Mouse (Mus musculus) liver, embryonic 15.5 days (tissue): Measurements from ENCODE around the gene Spatc1l. TPM values are rescaled to one million over a fixed set of nuclear protein-coding genes. Genes with fewer than 3 reads are reported as not detected.

ENCODE experiments used
- ATAC-seq: fragments of 200-750 bp; cut with Nextera tagmentation; 2 replicates; pipeline ENCODE4 v1.8.0; 2017; ENCODE audit warnings: moderate number of reproducible peaks, mild to moderate bottlenecking, moderate library complexity; ENCODE audit not compliant: insufficient read depth
- H3K27ac ChIP-seq: fragments of 300-500 bp; sonication (generic); replicated peaks from 2 replicates; pipeline ENCODE4 v1.5.1; 2015; ENCODE audit warnings: mild to moderate bottlenecking, inconsistent platforms
- H3K27me3 ChIP-seq: fragments of 300-500 bp; sonication (generic); 2 replicates; pipeline ENCODE4 v1.6.1; 2015; ENCODE audit warnings: mild to moderate bottlenecking, inconsistent platforms
- H3K36me3 ChIP-seq: fragments of 300-500 bp; sonication (generic); replicated peaks from 2 replicates; pipeline ENCODE4 v1.6.1; 2015; ENCODE audit warnings: moderate library complexity, mild to moderate bottlenecking, inconsistent platforms
- H3K4me1 ChIP-seq: fragments of 300-500 bp; sonication (generic); replicated peaks from 2 replicates; pipeline ENCODE4 v1.6.1; 2015; ENCODE audit warnings: inconsistent platforms
- H3K4me2 ChIP-seq: fragments of 300-500 bp; sonication (generic); 2 replicates; pipeline ENCODE4 v1.6.1; 2015; ENCODE audit warnings: moderate library complexity, mild to moderate bottlenecking, inconsistent platforms
- H3K4me3 ChIP-seq: fragments of 300-500 bp; sonication (generic); replicated peaks from 2 replicates; pipeline ENCODE4 v1.5.1; 2015; ENCODE audit warnings: mild to moderate bottlenecking, inconsistent platforms
- H3K9ac ChIP-seq: fragments of 300-500 bp; sonication (generic); 2 replicates; pipeline ENCODE4 v1.6.1; 2015; ENCODE audit warnings: moderate library complexity, mild to moderate bottlenecking, inconsistent platforms
- H3K9me3 ChIP-seq: fragments of 300-500 bp; sonication (generic); replicated peaks from 2 replicates; pipeline ENCODE4 v1.6.1; 2016; ENCODE audit warnings: inconsistent platforms
- WGBS: fragments of 180-500 bp; shearing (Covaris S2); methylation state at CpG from one replicate; pipeline ENCODE4 v1.1.7; 2015; ENCODE audit warnings: mixed read lengths; ENCODE audit not compliant: insufficient replicate concordance; 5-methylcytosine and 5-hydroxymethylcytosine counted together
- polyA plus RNA-seq: library from polyadenylated mRNA; unstranded; fragments of >200 nt; fragmentation: Nextera tagmentation; extraction: Ambion mirVana; gene quantifications from 2 replicates; pipeline ENCODE4 v1.2.1, GENCODE M21; 2015

Gene Spatc1l
- not detected in 2 replicates for polyA plus RNA-seq

DNA sequence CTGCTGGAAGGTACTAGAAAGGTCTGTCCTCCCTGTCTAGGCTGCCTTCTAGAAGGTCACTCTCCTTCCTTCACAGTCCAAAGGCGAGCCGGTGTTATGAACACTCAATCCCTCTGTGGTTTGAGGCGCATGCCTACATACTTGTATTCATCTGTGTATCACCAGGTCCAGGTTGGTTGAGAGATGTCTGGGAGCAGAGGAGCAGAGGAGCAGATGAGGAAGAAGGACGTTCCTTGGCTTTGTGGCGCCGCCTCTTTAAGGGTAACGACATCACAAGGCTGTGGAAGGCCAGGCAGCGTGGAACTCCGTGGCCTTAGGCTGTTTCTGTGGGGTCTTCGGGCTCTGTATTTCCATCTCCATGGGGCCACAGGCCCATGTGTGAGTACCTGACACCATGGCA, at the start of gene Spatc1l:
Spatc1l (plus strand) TSS at position 301 of the 400 bp plus-strand sequence.
- H3K27me3 ChIP-seq, result no peaks in the 10 kb centered on the region
- ATAC-seq, result no peak
- H3K9ac ChIP-seq, result no peak within 1 kb of the TSS
- no peaks in the 10 kb centered on the region for H3K9me3 ChIP-seq
- H3K4me2 ChIP-seq, result no peak within 1 kb of the TSS
- H3K27ac ChIP-seq, result no peak within 1 kb of the TSS
- WGBS, result 71% methylated on average over 10 of the region's 10 CpGs
- no peaks in the 10 kb centered on the region for H3K36me3 ChIP-seq
- no peaks in the 10 kb centered on the region for H3K4me1 ChIP-seq
- no peak within 1 kb of the TSS for H3K4me3 ChIP-seq

DNA sequence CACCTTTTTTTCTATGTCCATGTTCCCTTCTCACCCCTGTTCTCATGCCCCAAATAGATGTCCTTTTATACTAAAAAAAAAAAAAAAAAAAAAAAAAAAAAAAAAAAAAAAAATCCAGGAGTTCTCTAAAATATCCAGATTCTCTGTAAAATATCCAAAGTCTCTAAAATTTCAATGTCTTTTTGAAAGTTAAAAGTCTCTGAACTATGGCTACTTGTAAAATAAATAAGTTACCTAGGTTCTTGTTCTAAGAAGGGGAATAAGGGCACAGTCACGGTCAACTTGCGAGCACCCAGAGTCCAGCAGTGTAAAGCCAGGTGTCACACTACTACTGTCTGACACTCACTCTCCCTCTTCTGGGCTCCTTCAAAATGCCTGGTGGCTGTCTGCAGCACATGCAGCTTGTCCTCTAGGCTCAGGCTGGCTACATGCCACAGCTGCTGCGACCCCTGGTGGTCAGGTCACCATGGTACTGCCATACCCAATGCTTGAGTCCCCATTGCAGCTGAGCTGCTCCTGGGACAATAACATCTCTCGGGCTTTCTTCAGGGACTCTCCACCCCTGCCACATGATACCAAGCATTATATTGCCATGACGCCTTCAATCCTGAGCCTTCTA, 49.0 kb upstream of the Spatc1l start:
- H3K9me3 ChIP-seq, result no peaks in the 10 kb centered on the region
- H3K27me3 ChIP-seq, result no peaks in the 10 kb centered on the region
- no peak overlapping the region for H3K4me3 ChIP-seq
- peak; percentile 67 for ATAC-seq
- 37% methylated on average over 5 of the region's 5 CpGs for WGBS
- no peaks in the 10 kb centered on the region for H3K4me1 ChIP-seq
- no peak overlapping the region for H3K4me2 ChIP-seq
- H3K36me3 ChIP-seq, result peaks cover 51% of the 10 kb centered on the region
- no peak overlapping the region for H3K9ac ChIP-seq
- H3K27ac ChIP-seq, result no peak overlapping the region

DNA sequence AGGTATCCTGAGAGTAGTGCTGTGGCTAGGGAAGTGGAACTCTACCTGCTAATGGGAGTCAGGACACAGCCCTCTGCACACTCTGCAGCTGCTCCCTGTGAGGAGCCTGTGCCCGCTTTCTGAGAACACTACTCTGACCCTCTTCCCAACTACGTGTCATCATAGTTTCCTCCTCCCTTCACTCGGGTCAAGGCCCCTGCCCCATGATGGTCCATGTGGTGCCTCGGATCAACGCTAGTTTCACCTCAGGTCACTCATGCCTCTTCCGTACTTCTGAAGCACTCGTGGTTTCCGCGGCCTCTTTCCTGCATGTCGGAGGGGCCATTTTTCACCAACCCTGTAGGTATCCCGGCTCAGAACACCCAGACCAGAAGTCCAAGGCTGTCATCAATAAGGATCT, 31.1 kb upstream of the Spatc1l start:
- Histone ChIP-seq H3K27ac (peak overlapping the region; percentile 51), H3K4me3 (peak overlapping the region; percentile 67), H3K4me2 (peak overlapping the region; percentile 95), H3K9ac (peak overlapping the region; percentile 7; the same call in 1 of the 2 replicates), H3K4me1 (peaks cover 17% of the 10 kb centered on the region), H3K9me3 (no peaks in the 10 kb centered on the region), H3K36me3 (peaks cover 20% of the 10 kb centered on the region), H3K27me3 (no peaks in the 10 kb centered on the region)
- ATAC-seq, result 0 out of 2 replicates have a peak, but pooled peaks have one; percentile 4
- WGBS, result 1% methylated on average over 11 of the region's 11 CpGs

DNA sequence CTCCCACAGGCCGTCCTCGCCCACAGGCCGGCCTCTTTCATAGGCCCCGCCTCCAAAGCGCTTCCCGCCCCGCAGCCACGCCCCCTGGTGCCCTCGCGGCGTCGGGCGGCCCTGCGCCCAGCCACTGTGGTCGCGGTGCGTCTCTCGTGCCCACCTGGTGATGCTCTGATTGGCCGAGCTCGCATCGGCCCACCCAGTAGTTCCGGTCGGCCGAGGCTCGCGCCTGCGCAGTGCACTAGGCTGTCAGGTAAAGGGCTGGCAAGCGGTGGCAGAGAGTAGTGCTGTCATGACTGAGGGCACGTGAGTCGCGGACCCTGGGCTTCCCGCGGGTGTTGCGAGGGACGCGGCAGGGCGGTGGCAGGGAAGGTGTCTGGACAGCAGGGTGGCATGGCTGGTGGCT, 30.7 kb upstream of the Spatc1l start, which contains the start of gene Lss:
Lss (plus strand) TSS at position 214 of the 400 bp plus-strand sequence.
- peak within 1 kb of the TSS; percentile 67 for H3K4me3 ChIP-seq
- peak within 1 kb of the TSS; percentile 67 for H3K27ac ChIP-seq
- H3K27me3 ChIP-seq, result no peaks in the 10 kb centered on the region
- peak; percentile 99 for ATAC-seq
- H3K36me3 ChIP-seq, result peaks cover 25% of the 10 kb centered on the region
- under 1% methylated on average over 37 of the region's 37 CpGs for WGBS
- H3K9me3 ChIP-seq, result no peaks in the 10 kb centered on the region
- H3K4me2 ChIP-seq, result peak within 1 kb of the TSS; percentile 95
- peaks cover 17% of the 10 kb centered on the region for H3K4me1 ChIP-seq
- H3K9ac ChIP-seq, result peak within 1 kb of the TSS; percentile 63

DNA sequence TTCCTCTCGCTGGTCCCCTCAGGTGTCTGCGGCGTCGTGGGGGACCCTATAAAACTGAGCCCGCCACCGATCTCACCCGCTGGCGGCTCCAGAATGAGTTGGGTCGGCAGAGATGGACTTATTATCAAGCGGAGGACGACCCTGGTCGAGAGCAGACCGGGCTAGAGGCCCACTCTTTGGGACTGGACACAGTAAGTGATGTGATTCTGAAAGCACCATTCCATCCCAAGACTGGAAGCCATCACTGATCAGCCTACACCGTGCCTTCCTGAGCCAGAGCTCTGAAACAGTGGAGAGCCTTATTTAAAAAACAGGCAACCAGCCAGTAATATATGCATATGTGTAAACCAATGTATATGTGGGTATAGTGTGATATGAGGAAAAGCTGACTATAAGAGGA, 30.2 kb upstream of the Spatc1l start:
- Histone ChIP-seq H3K9ac (peak overlapping the region; percentile 63), H3K4me3 (peak overlapping the region; percentile 67), H3K9me3 (no peaks in the 10 kb centered on the region), H3K27ac (peak overlapping the region; percentile 67), H3K4me1 (peaks cover 17% of the 10 kb centered on the region), H3K27me3 (no peaks in the 10 kb centered on the region), H3K36me3 (peaks cover 29% of the 10 kb centered on the region), H3K4me2 (peak overlapping the region; percentile 95)
- peak; percentile 3; the same call in 1 of the 2 replicates for ATAC-seq
- WGBS, result 3% methylated on average over 14 of the region's 14 CpGs

DNA sequence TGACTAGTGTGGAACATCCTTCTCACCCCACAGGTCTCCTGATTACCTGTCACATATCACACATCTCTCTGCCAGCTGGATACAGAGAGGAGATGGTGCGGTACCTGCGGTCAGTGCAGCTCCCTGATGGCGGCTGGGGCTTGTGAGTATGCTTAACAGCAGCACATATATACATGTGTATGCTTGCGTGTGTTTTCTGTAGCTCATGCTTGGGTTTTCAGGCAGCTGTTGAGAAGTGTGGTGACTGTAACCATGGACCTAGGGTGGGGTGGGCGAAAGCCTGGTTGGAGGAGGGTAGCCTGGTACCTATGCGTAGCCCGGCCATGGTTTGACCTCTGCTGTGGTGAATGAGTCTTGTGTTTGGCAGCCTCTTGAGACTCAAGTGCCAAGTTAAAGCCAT, 26.5 kb upstream of the Spatc1l start:
- 91% methylated on average over 7 of the region's 7 CpGs for WGBS
- H3K27me3 ChIP-seq, result no peaks in the 10 kb centered on the region
- no peak overlapping the region for H3K9ac ChIP-seq
- no peaks in the 10 kb centered on the region for H3K9me3 ChIP-seq
- peaks cover 18% of the 10 kb centered on the region for H3K4me1 ChIP-seq
- H3K36me3 ChIP-seq, result peaks cover 54% of the 10 kb centered on the region
- no peak overlapping the region for H3K4me2 ChIP-seq
- no peak for ATAC-seq
- H3K4me3 ChIP-seq, result no peak overlapping the region
- H3K27ac ChIP-seq, result no peak overlapping the region

DNA sequence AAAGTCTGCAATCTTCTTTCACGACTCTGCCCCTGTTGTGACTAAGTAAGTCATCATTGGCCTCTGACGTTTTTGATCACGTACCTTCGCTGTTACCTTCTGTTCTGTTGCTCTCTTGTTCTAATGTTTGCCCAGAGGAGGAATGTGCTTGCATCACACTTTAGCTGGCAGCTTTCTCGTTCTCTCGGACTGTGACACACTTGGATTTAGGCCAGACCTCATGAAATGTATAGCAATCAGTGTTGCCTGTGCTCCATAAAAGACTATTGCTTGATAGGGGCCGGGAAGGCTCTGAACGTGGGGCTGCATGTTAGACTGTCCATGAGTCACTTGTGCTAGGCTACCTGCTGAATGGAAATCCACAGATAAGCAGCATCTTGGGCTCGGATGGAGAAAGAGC, 24.5 kb upstream of the Spatc1l start:
- peaks cover 75% of the 10 kb centered on the region for H3K36me3 ChIP-seq
- WGBS, result 63% methylated on average over 9 of the region's 9 CpGs
- no peak overlapping the region for H3K4me3 ChIP-seq
- H3K4me1 ChIP-seq, result 0 out of 2 replicates have a peak, but pooled peaks cover 3% of the 10 kb centered on the region
- H3K9ac ChIP-seq, result no peak overlapping the region
- no peak overlapping the region for H3K4me2 ChIP-seq
- no peaks in the 10 kb centered on the region for H3K9me3 ChIP-seq
- H3K27ac ChIP-seq, result no peak overlapping the region
- ATAC-seq, result peak; percentile 30
- H3K27me3 ChIP-seq, result no peaks in the 10 kb centered on the region

DNA sequence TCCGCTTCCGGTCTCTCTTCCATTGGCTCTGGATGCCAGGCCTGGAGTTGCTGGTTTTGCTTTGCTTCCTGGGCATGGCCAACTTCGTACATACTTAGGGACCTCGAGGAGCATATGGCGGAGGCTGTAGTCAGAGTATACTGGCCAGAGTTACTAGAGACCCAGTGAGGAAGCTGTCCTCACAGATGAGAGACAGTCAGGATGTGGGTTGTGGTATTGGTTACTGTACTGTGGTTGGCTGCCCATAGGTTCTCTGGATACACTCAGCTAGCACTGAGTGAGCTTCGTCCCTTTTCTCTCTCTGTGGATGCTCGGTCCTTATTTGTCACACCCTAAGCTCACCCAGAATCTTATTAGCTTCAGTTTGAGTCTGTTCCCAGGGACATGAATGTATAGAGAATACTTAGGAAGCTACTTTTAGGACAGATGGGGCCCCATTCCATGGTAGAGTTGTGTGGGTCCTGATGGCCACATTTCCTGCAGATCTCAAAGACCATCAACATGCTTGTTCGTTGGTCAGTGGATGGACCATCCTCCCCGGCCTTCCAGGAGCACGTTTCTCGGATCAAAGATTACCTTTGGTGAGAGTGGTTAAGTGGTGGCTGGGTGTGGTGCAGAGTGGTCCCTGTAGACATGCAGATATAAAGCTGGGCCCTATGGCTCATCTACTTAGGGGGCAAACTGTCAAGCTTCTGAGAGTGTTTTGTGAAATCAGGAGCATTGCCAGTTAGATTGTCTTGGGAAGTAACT, 20.6 kb upstream of the Spatc1l start:
- Histone ChIP-seq H3K4me2 (no peak overlapping the region), H3K36me3 (peaks cover 86% of the 10 kb centered on the region), H3K9me3 (no peaks in the 10 kb centered on the region), H3K4me3 (no peak overlapping the region), H3K27me3 (no peaks in the 10 kb centered on the region), H3K4me1 (0 out of 2 replicates have a peak, but pooled peaks cover 3% of the 10 kb centered on the region), H3K27ac (no peak overlapping the region), H3K9ac (no peak overlapping the region)
- WGBS, result 50% methylated on average over 11 of the region's 11 CpGs
- no peak for ATAC-seq

DNA sequence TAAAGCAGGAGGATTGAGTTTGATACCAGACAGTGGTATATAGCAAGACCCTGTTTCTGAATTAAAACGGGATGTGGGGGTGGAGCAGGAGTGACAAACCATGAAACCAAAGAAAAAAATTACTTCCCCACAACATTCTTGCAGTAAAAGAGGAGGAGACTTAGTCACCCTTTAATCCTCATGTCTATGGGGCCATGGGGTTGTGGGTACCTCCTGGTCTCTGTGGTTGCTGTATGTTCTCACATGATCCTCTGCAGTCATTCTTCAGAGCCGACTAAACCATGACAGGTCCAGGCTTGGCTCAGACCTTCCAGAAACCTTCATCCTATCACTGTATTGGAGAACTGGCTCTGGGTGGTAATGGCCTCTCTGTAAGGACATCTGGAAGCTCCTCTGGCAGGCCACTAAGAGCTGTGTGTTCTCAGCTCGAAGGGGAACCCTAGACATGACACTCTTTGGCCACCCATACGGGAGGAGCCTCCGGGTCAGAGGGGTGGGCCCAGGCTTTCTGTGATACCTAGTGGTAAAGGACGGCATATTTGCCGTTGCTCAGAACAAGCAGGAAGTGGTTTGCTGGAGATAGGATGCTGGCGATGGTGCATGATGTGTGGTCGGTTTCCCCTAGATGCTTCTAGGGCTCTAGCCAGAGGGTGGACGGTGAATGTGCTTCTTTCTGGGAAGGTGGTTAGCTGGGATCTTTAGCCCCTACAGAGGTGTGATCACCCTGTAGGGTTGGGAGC, 19.3 kb upstream of the Spatc1l start:
- Histone ChIP-seq H3K4me1 (no peaks in the 10 kb centered on the region), H3K9me3 (no peaks in the 10 kb centered on the region), H3K36me3 (peaks cover 90% of the 10 kb centered on the region), H3K27ac (no peak overlapping the region), H3K4me3 (no peak overlapping the region), H3K4me2 (no peak overlapping the region), H3K27me3 (no peaks in the 10 kb centered on the region), H3K9ac (no peak overlapping the region)
- ATAC-seq, result no peak
- 26% methylated on average over 10 of the region's 10 CpGs for WGBS

DNA sequence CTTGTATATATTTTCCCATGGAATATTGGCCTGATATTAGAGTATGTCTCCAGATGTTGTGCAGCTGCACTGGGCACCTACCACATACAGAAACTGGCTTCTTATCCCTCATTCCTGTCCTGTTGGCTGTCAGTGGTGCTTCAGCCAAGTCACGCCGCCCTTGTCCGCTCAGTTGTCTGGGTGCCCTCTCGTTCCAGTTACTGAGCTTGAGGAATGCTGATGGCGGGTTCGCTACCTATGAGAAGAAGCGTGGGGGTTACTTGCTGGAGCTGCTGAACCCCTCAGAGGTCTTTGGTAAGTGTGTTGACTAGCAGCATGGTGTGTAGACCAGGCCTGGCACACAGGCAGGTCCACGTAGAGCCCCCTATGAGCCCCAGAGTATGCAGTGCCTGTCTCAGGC, 15.5 kb upstream of the Spatc1l start:
- Histone ChIP-seq H3K4me1 (no peaks in the 10 kb centered on the region), H3K27ac (no peak overlapping the region), H3K4me2 (no peak overlapping the region), H3K4me3 (no peak overlapping the region), H3K9ac (no peak overlapping the region), H3K36me3 (peaks cover 90% of the 10 kb centered on the region), H3K9me3 (no peaks in the 10 kb centered on the region), H3K27me3 (no peaks in the 10 kb centered on the region)
- ATAC-seq, result no peak
- WGBS, result 85% methylated on average over 8 of the region's 8 CpGs

DNA sequence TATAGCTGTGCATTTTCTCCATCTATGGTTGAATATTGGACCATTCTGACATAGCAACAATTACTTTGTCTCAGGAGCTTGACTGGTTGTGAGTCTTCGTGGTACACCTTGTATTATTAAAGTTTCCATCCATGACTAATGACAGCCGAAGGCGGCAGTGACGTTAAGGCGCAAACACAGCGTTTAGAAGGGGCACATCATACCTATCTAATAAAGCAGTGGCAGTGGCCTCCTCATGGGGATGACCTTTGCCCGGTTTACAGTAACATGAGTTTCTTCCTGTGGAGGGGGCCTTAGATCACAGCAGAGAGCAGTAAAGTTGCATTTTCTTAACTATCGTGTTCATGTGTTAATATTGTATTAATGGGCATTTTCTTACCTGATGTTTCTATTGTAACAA, 13.9 kb upstream of the Spatc1l start:
- no peak overlapping the region for H3K27ac ChIP-seq
- no peaks in the 10 kb centered on the region for H3K27me3 ChIP-seq
- H3K4me2 ChIP-seq, result no peak overlapping the region
- H3K36me3 ChIP-seq, result peaks cover 90% of the 10 kb centered on the region
- H3K9me3 ChIP-seq, result no peaks in the 10 kb centered on the region
- ATAC-seq, result no peak
- H3K4me3 ChIP-seq, result no peak overlapping the region
- H3K9ac ChIP-seq, result no peak overlapping the region
- WGBS, result 79% methylated on average over 8 of the region's 8 CpGs
- no peaks in the 10 kb centered on the region for H3K4me1 ChIP-seq
